Mouse (Mus musculus): ENCODE results near the gene Ccdc7a.
A peak's percentile ranks its signal among the peaks of the same experiment; 100 is the strongest.
"Not testable (repeated sequence)": the region's sequence is repeated elsewhere in the genome, so short reads cannot be mapped to it uniquely, and the experiment has no call there.

The Ccdc7a gene

DNA sequence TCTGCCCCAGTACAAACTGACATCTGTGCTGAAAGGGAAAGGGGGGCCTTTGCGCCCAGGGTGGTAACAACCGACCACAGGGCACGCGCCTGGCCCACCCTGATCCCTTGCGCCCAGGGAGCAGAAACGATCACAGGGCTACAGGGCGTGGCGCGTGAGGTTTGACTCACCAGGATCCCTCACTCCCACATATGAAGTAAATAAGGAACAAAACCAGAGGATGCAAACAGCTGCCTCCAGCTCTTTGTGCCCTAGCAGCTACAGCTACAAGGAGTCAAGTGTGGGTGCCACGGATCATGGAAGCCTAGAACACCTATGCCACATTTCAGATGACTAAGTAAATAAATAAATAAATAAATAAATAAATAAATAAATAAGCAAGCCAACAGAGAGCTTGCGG is at the start of gene Ccdc7a:
Gene Ccdc7a (minus strand): TSS at position 101 of the 400 bp plus-strand sequence.
- not testable (repeated sequence) for DNase-seq (ENCODE audit: low spot score)

DNA sequence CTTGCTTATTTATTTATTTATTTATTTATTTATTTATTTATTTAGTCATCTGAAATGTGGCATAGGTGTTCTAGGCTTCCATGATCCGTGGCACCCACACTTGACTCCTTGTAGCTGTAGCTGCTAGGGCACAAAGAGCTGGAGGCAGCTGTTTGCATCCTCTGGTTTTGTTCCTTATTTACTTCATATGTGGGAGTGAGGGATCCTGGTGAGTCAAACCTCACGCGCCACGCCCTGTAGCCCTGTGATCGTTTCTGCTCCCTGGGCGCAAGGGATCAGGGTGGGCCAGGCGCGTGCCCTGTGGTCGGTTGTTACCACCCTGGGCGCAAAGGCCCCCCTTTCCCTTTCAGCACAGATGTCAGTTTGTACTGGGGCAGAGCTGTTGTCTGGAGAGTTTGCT is 1.5 kb upstream of the Ccdc7a start, which contains the start of gene Ccdc7b:
Gene Ccdc7b (plus strand): TSS at position 301 of the 400 bp plus-strand sequence.
- DNase-seq (ENCODE audit: low spot score), result not testable (repeated sequence)

DNA sequence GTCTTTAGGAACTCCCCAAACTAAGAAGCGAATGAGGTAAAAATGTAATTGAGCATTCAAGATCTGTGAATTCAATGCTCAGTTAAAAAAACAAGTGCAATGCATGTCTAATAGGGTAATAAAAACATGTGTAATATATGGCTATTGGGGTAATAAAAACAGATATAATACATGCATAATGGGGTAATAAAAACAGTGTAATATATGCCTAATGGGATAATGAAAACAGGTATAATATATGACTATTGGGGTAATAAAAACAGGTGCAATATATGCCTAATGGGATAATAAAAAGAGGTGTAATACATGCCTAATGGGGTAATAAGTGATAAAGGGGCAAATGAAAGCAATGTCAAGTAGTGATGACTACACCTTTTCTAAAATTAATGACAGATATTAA is 73.9 kb downstream of the Ccdc7a start:
- DNase-seq (ENCODE audit: low spot score), result no peak

DNA sequence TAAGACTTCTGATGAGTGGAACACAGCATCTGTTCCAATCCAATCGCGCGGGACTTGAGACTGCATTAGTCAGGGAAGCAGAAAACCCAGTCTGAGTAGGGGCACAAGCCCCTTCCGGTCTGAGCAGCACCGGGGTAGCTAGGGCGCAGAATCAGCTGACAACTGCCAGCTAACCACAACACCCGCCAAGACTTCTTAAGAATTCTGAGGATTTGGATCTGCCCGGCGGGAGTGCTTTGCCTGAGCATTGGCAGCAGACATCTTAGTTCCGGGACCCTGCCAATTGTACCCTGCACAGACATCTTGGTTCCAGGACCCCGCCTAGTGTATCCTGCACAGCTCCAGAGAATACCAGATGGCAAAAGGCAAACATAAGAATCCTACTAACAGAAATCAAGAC is 116.4 kb downstream of the Ccdc7a start:
- DNase-seq (ENCODE audit: low spot score), result not testable (repeated sequence)

DNA sequence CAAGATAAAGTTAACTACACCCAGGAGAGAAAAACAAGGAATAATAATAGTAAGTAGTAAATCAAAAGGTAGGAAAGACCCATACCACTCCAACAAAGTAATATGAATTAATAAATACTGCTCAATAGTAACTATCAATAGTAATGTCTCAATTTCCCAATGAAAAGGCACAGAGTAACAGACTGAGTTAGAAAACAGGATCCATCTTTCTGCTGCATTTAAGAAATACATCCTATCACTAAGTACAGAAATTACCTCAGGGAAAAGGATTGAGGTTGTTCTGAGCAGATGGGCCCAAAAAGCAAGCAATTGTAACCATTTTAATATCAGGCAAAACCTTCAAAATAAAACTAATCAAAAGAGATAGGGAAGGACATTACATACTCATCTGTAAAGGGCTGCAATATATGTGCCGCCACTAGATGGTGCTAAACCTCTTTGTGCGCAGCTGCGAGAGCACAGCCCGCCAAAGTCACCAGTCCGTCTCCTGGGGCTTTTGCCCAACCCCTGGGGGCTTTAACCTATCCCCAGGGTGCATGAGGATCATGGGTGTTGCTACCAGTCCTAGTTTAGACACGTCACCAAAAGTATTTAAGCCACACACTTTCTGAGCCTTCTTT is 124.2 kb downstream of the Ccdc7a start:
- peak; percentile 43 for DNase-seq (ENCODE audit: low spot score)

DNA sequence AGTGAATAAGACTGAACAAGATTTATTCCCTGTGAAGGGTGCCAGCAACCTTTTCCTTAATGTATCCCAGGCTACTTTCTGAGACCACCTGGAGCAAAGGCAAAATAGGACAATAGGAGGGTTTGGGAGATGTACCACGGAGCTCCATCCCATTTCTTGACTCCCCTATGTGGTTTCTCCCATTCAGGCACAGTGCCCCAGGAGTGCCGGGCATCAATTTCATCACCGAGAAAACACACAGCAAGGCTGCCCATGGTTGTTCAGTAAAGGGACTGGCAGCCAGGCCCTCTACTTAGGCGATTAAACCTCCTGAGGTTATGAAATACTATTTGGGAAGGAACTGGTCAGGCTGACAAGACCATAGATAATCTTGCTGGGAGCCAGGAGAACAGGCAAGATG is 131.9 kb downstream of the Ccdc7a start:
- no peak for DNase-seq (ENCODE audit: low spot score)

DNA sequence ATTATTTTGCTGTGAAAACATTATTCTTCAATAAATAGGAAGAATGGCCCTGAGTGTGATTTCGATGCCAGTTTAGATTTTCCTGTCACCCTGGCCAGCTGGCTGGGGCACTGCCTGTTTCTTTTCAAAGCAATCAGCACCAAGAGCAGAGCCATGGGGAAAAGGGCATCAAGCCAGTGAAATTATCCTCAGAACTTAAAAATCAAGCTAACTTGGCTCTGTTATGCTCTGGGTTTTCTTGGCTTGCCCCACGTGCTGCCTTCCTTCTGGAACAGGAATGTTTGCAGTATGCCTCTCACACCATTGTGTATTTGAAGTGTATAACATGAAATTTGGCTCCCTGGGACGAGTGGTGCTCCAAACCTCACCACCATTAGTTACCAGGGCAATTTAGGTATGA is 182.6 kb downstream of the Ccdc7a start:
- no peak for DNase-seq (ENCODE audit: low spot score)

DNA sequence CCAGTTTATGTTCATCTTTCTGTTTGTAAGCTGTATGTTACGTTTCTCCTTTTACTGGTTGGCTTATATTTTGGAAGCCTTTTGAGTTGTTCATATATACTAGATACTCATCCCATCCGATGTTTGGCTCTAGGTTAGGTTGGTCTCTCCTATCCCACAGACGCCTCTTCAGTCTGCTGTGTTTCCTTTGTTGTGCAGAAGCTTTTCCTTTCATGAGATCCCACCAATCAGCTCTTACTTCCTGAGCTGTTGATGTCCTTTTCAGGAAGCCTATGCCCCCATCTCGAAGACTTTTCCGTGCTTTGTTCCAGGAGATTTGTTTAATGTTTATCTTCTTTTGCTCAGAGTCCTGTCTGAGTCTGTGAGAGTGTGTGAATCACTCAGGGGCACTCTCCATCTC is 221.6 kb downstream of the Ccdc7a start:
- no peak for DNase-seq (ENCODE audit: low spot score)

DNA sequence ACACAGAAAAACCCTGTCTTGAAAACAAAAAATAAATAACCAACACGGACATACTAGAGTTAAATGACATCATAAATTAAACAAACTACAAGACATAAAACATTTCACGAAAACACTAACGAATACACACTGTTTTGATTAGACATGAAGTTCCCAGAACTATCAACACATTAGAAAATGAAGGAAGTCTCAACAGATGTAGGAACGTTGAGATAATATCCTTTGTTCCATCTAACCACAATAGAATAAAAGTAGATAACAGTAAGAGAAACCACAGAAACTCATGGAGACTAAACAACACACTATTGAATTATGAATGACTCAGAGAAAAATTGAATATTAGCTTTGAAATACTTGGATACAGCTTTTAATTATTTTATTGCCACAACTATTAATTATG is 252.8 kb downstream of the Ccdc7a start:
- no peak for DNase-seq (ENCODE audit: low spot score)

DNA sequence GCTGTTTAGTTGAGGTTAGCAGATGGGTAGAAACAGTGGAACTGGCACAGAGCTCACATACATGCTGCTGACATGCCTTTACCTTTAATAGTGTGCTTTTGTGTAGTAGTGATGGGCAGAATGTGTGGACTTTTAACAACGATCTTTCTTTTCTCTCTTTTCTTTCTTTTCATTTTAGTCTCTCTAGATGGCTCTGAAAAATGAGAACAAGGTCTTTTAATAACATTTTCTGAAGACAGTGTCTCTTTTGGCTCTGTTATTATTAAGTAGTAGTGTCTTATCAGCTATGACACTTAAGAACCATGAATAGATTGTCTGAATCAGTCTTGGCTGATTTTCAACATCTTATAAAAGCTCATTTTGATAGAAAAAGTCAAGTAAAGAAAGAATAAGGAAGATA is 266.7 kb downstream of the Ccdc7a start, which contains the start of gene Gm3952:
Gene Gm3952 (minus strand): TSS at position 101 of the 400 bp plus-strand sequence.
- DNase-seq (ENCODE audit: low spot score), result no peak

DNA sequence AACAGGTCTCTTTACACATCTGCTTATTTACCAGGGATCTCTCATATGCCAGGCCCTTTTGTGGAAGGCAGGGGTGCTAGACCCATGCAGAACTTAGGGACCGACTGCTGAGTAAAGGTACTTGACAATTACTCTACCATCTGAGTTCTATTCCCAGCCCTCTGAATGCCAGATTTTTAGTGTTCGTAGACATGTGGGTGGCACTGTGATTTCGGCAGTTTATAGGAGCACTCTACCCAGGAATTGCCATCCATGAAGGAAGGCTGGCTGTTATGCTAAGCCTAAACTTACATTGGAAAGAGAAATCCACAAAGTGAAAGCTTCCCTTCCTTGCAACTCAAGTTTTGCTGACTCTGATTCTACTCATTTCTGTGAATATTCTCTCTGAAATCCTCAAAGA is 329.6 kb downstream of the Ccdc7a start:
- no peak for DNase-seq (ENCODE audit: low spot score)

DNA sequence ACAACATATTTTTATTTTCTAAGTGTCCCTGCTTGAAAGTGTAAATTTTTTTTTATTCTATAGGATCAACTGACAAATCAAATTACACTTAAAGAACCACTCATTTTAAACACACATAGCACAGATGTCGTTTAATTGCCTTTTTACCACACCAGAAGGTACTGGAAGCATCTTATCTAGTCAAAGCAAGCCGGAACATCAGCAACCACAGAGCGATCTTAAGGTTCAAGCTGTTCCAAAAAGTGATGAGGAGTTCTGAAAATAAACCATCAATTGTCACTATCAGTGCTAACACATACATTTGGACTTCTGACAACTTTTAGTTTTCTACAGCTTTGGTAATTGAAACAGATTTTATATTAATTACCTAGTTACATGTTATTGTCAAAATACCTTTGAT is 331.2 kb downstream of the Ccdc7a start:
- no peak for DNase-seq (ENCODE audit: low spot score)

DNA sequence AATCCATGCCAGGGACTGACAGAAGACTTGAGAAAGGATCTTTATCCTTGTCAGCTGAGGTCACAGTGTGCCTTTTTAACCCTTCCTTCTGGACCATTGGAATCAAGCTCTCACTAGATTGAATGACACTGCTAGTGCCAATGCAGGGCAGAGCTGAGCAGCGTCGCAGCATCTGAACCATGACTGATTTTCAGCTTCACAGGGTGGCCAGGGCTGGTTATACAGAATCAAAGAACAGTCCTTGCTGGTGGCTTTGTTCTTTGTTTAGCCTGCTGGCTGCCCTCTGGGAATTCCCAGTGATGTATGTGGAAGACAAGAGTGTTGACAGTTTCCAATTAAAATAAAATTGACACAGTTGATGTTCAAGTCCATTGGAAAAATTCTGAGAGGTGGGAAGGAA is 333.1 kb downstream of the Ccdc7a start:
- no peak for DNase-seq (ENCODE audit: low spot score)

DNA sequence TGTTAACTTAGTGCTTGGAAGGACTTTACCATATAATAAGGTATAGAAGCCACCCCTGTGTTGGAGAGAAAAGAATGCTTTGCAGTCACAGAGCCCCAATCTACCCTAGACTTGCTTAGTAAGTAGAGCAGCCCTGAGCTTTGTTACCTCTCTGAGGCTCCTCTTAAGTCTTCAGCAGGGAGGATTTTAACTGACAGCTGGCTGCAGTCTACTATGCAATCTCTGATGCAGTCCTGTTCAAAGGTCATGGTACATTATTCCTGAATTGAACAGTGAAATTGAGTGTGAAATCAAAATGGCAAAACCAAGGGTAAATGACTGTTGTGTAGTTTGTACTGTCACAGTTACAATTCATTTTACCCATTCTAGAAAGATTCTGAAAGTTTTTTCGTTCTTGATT is 338.1 kb downstream of the Ccdc7a start:
- DNase-seq (ENCODE audit: low spot score), result no peak

DNA sequence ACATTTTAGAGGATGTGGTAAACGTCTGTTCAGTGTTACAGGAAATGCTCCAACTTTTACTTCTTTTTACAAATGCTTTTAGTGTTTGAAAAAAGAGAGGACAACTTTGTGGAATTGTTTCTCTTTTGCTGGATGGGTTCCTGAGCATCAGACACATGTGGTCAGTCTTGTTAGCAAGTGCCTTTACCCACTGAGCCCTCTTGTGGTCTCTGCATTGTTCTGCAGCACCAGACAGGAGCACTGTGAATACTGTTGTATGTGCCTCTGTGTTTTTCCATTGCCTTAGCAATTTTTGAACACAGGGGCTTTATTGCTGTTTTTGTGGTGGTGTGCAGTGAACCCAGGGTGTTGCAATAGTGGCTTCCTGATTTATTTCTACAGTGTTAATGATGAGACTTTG is 340.5 kb downstream of the Ccdc7a start:
- no peak for DNase-seq (ENCODE audit: low spot score)

DNA sequence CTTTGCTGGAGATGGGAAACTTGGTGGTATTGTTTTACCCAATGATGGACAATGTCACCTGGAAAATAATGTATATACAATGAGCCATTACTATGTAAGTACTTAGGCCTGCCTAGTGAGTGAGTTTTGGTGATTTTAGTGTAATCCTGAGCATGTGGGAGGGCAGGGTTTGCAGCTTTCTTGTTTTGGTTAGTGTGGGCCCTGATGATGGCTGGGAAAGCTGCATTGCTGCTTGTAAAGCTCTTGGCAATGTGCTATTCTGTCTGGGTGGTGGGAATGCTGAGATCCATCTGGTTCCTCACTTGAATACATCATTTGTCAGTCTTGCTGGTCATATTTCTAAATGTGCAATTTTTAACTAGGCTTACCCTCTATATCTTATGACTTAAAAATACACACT is 349.1 kb downstream of the Ccdc7a start:
- no peak for DNase-seq (ENCODE audit: low spot score)

DNA sequence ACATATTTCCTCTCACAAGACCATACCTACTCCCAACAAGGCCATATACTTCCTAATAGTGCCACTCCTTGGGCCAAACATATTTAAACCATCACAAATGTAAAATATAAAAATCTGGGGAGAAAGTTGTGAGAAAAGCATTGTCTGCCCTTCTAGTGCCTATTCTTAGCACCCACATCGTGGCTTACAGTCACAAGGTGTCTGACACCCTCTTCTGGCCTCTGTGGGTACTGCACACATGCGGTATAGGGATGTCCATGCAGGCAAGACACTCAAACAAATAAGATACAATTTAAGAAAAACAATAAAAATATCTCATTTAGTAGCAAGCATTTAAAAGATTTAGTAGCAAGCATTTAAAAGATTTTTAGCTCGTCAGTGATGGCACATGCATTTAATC is 356.1 kb downstream of the Ccdc7a start:
- DNase-seq (ENCODE audit: low spot score), result no peak

DNA sequence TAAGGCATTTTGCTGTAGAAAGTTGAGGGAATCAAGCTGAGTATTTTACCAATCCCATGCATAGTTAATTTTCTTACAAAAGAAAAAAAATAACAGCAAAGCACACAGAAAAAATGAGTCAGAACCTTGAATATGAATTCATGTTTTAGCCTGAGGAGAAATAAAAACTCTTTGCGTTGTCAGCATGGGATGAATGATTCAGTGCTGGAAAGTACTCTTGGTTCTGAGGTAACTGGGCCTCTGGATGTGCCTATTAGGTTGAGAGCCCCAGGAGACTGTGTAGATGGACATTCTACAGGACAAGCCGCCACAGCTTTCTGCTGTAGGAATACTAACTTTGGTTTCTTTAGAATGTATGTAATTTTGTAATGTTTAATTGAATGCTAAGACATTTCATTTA is 360.5 kb downstream of the Ccdc7a start:
- DNase-seq (ENCODE audit: low spot score), result no peak

DNA sequence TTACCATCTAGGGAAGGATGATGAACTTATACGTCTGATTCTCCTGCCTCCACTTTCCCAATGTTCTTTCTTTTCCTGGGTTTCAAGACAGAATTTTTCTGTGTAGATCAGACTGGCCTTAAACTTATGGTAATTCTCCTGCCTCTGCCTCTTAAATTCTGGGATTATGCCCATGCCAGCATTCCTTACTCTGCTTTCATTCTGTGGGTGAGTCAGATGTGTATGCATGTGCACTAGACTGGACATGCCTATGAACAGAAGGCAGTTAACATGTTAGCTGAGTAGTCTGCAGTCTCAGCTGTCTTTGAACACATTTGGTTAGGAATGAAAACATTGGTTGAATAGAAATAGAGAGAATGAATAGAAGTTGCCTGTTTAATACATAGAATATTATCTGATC is 360.9 kb downstream of the Ccdc7a start:
- no peak for DNase-seq (ENCODE audit: low spot score)

DNA sequence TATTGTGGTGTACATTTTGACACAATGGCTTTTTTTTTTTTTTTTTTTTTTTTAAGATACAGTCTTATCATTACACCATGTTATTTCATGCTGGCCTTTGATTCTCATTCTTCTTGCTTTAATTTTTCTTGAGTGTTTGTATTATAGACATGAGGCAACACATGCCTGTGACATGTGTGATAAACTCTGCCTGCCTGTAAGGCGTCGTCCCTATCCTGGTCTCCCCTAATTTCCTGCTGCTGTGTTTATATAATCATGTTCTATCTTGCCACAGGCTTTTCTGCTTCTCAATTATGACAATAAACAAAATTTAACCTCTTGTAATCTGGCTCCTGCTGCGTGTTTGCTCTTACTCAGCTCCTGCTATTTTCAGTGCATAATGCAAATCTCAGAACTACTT is 367.4 kb downstream of the Ccdc7a start:
- DNase-seq (ENCODE audit: low spot score), result no peak

DNA sequence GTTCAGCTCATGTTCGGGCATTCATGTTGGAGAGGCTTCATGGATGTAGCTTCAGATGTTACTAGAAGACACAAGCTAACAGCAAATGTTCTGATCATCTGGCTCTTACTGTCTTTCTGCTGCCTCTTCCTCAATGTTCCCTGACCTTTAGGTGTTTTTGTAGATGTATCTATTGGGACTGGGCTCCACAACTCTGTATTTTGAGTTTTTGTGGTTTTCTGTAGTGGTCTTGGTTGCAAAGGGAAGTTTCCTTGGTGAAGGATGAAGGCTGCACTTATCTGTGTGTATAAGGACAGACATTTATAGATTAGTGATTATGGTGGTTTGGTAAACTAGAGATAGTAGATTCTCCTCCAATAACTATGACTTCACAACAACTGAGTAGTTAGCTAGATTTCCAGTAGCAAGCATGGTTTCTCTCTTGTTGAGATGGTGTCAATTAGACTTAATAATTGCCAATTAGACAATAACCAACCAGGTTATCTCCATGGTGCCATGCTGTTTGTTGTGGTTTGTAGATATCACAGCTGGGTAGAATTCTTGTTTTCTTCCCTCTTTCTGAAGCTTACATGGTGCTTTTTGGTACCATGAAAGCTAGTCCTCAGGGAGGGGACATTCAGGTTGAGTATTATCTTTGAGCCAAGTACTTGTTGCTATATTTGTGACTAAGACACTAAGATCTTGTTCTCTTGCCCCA is 368.5 kb downstream of the Ccdc7a start:
- DNase-seq (ENCODE audit: low spot score), result no peak

DNA sequence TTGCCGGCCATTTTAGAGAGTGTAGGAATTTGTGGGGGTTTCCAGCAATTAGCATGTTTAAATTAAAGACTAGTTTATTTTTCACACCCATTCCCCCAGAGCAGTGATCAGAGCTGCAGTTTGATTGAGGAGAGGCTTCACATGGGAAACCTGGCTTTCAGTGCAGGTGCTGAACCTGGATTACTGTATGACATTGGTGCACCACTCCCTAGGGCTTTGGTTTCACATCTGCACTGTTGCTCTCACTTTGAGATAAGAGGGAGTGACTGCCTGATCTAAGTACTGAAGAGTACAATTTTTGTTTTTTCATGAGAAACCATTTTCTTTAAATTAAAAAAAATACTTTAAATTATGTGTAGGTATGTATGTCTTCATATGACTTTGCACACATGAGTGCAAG is 375.3 kb downstream of the Ccdc7a start:
- DNase-seq (ENCODE audit: low spot score), result no peak

DNA sequence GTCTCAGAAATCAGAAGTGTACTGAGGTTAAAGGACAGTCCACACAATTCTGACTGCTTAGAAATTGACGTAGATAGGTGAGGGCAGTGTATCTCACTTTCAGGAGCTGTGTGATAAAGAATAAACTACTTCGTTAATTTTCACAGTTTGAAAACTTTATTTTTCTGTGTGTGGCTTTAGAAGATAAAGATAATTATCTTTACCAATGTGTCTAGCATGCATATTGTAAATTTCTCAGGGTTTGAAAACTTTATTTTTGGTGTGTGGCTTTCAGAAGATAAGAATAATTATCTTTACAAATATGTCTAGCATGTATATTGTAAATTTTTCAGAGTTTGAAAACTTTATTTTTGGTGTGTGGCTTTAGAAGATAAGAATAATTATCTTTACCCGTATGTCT is 376.6 kb downstream of the Ccdc7a start:
- no peak for DNase-seq (ENCODE audit: low spot score)

DNA sequence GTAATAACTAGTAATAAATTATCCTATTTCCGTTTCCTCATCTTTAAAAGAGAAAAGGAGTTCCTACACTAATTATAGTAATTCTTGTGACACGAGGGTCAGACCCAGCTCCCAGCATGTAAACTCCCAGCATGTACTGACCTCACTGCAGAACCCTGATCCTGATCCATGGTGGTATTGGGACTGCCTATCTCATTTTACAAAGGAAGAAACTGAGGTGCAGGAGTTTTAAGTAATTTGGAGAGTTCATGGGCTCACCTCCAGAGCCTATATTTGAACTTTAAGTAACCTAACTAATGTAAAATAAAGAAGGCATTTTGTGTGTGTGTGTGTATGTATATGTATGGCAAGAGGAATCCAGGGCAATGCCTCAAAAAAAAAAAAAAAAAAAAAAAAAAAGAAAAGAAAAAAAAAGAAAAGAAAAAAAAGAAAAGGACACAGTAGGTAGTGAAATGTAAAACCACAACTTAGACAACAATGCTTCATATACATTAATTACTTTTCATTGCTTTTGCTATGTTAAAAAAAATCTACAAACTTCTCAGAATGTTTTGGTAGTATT is 378.8 kb downstream of the Ccdc7a start:
- DNase-seq (ENCODE audit: low spot score), result no peak
